Mouse (Mus musculus): ENCODE data around the gene Vgll1. TPM values are rescaled to one million over a fixed set of nuclear protein-coding genes. Genes with fewer than 3 reads are reported as not detected.

The Vgll1 gene
- polyA plus RNA-seq, 1 experiment from 2014 or later, result 0.22 TPM

GRCm38 (mm10) chrX:57103415-57103814 lies 15.5 kb downstream of the Vgll1 start:
- WGBS, result 88% methylated on average over 1 of the region's 1 CpGs
- H3K4me1 ChIP-seq (ENCODE audit: insufficient read depth), result no peaks in the 10 kb centered on the region
- H3K27ac ChIP-seq (ENCODE audit: low read depth), result no peak overlapping the region
- H3K9me3 ChIP-seq (ENCODE audit: low read depth, low read length), result no peaks in the 10 kb centered on the region
- TF ChIP-seq CTCF (IDR thresholded peaks at IDR 0.05; ENCODE audit: low read depth), result no peak
- no peak for ATAC-seq (ENCODE audit: insufficient read depth)
- H3K27me3 ChIP-seq (ENCODE audit: insufficient read depth, low read length), result no peaks in the 10 kb centered on the region
- no peak overlapping the region for H3K9ac ChIP-seq
- no peaks in the 10 kb centered on the region for H3K36me3 ChIP-seq (ENCODE audit: insufficient read depth)
- DNase-seq, result no peak
- H3K4me2 ChIP-seq, result no peak overlapping the region
- H3K4me3 ChIP-seq (ENCODE audit: low read depth, low read length), result no peak overlapping the region

GRCm38 (mm10) chrX:57106956-57107355 lies 19.1 kb downstream of the Vgll1 start:
- no peak overlapping the region for H3K4me3 ChIP-seq (ENCODE audit: low read depth, low read length)
- no peak for DNase-seq
- TF ChIP-seq CTCF (IDR thresholded peaks at IDR 0.05; ENCODE audit: low read depth), result no peak
- no peak overlapping the region for H3K27ac ChIP-seq (ENCODE audit: low read depth)
- no peaks in the 10 kb centered on the region for H3K9me3 ChIP-seq (ENCODE audit: low read depth, low read length)
- WGBS, result 80% methylated on average over 3 of the region's 3 CpGs
- H3K4me1 ChIP-seq (ENCODE audit: insufficient read depth), result no peaks in the 10 kb centered on the region
- no peaks in the 10 kb centered on the region for H3K27me3 ChIP-seq (ENCODE audit: insufficient read depth, low read length)
- H3K36me3 ChIP-seq (ENCODE audit: insufficient read depth), result no peaks in the 10 kb centered on the region
- H3K4me2 ChIP-seq, result no peak overlapping the region
- H3K9ac ChIP-seq, result no peak overlapping the region
- no peak for ATAC-seq (ENCODE audit: insufficient read depth)

GRCm38 (mm10) chrX:57118143-57118542 lies 30.2 kb downstream of the Vgll1 start:
- no peak for ATAC-seq (ENCODE audit: insufficient read depth)
- 67% methylated on average over 8 of the region's 8 CpGs for WGBS
- Histone ChIP-seq H3K4me3 (ENCODE audit: low read depth, low read length) (no peak overlapping the region), H3K27me3 (ENCODE audit: insufficient read depth, low read length) (no peaks in the 10 kb centered on the region), H3K9ac (no peak overlapping the region), H3K4me2 (no peak overlapping the region), H3K4me1 (ENCODE audit: insufficient read depth) (no peaks in the 10 kb centered on the region), H3K36me3 (ENCODE audit: insufficient read depth) (no peaks in the 10 kb centered on the region), H3K9me3 (ENCODE audit: low read depth, low read length) (no peaks in the 10 kb centered on the region), H3K27ac (ENCODE audit: low read depth) (no peak overlapping the region)
- TF ChIP-seq CTCF (IDR thresholded peaks at IDR 0.05; ENCODE audit: low read depth), result no peak; the same call in 1 of the 2 replicates
- DNase-seq, result no peak

- no peaks in the 10 kb centered on the region for H3K36me3 ChIP-seq (ENCODE audit: insufficient read depth)
- DNase-seq (peak; percentile 10), ATAC-seq (ENCODE audit: insufficient read depth) (no peak)
- no peak overlapping the region for H3K4me3 ChIP-seq (ENCODE audit: low read depth, low read length)
- H3K9ac ChIP-seq, result no peak overlapping the region
- no peaks in the 10 kb centered on the region for H3K9me3 ChIP-seq (ENCODE audit: low read depth, low read length)
- no peaks in the 10 kb centered on the region for H3K4me1 ChIP-seq (ENCODE audit: insufficient read depth)
- H3K27ac ChIP-seq (ENCODE audit: low read depth), result no peak overlapping the region
- H3K27me3 ChIP-seq (ENCODE audit: insufficient read depth, low read length), result no peaks in the 10 kb centered on the region
- TF ChIP-seq CTCF (IDR thresholded peaks at IDR 0.05; ENCODE audit: low read depth), result peak; percentile 22; the same call in 1 of the 2 replicates
- 63% methylated on average over 1 of the region's 1 CpGs for WGBS
- H3K4me2 ChIP-seq, result no peak overlapping the region
Observed at GRCm38 (mm10) chrX:57120768-57121167, 32.9 kb downstream of the Vgll1 start.

- Histone ChIP-seq H3K36me3 (ENCODE audit: insufficient read depth) (no peaks in the 10 kb centered on the region), H3K4me2 (no peak overlapping the region), H3K4me1 (ENCODE audit: insufficient read depth) (no peaks in the 10 kb centered on the region), H3K9me3 (ENCODE audit: low read depth, low read length) (no peaks in the 10 kb centered on the region), H3K27ac (ENCODE audit: low read depth) (no peak overlapping the region), H3K9ac (no peak overlapping the region), H3K27me3 (ENCODE audit: insufficient read depth, low read length) (no peaks in the 10 kb centered on the region), H3K4me3 (ENCODE audit: low read depth, low read length) (no peak overlapping the region)
- no peak for ATAC-seq (ENCODE audit: insufficient read depth)
- 17% methylated on average over 1 of the region's 1 CpGs for WGBS
- peak; percentile 1 for DNase-seq
- no peak for TF ChIP-seq CTCF (IDR thresholded peaks at IDR 0.05; ENCODE audit: low read depth)
Observed at GRCm38 (mm10) chrX:57130633-57131032, 42.7 kb downstream of the Vgll1 start.

- H3K9ac ChIP-seq, result no peak overlapping the region
- H3K27ac ChIP-seq (ENCODE audit: low read depth), result no peak overlapping the region
- no peaks in the 10 kb centered on the region for H3K4me1 ChIP-seq (ENCODE audit: insufficient read depth)
- no peaks in the 10 kb centered on the region for H3K27me3 ChIP-seq (ENCODE audit: insufficient read depth, low read length)
- no peak overlapping the region for H3K4me2 ChIP-seq
- no peaks in the 10 kb centered on the region for H3K9me3 ChIP-seq (ENCODE audit: low read depth, low read length)
- TF ChIP-seq CTCF (IDR thresholded peaks at IDR 0.05; ENCODE audit: low read depth), result no peak
- DNase-seq (no peak), ATAC-seq (ENCODE audit: insufficient read depth) (no peak)
- no peaks in the 10 kb centered on the region for H3K36me3 ChIP-seq (ENCODE audit: insufficient read depth)
- H3K4me3 ChIP-seq (ENCODE audit: low read depth, low read length), result no peak overlapping the region
Observed at GRCm38 (mm10) chrX:57137627-57138026, 49.7 kb downstream of the Vgll1 start.

- no peaks in the 10 kb centered on the region for H3K27me3 ChIP-seq (ENCODE audit: insufficient read depth, low read length)
- H3K9me3 ChIP-seq (ENCODE audit: low read depth, low read length), result no peaks in the 10 kb centered on the region
- no peaks in the 10 kb centered on the region for H3K36me3 ChIP-seq (ENCODE audit: insufficient read depth)
- no peak for TF ChIP-seq CTCF (IDR thresholded peaks at IDR 0.05; ENCODE audit: low read depth)
- no peak overlapping the region for H3K4me2 ChIP-seq
- no peaks in the 10 kb centered on the region for H3K4me1 ChIP-seq (ENCODE audit: insufficient read depth)
- ATAC-seq (ENCODE audit: insufficient read depth), result no peak
- 67% methylated on average over 1 of the region's 1 CpGs for WGBS
- no peak overlapping the region for H3K4me3 ChIP-seq (ENCODE audit: low read depth, low read length)
- H3K27ac ChIP-seq (ENCODE audit: low read depth), result no peak overlapping the region
- no peak for DNase-seq
- H3K9ac ChIP-seq, result no peak overlapping the region
Observed at GRCm38 (mm10) chrX:57153520-57153919, 65.6 kb downstream of the Vgll1 start.

Other genes with a start within 250 kb of the Vgll1 start
- gene Adgrg4, start 217.9 kb upstream of the Vgll1 start, polyA plus RNA-seq (2014; fragmentation: Nextera tagmentation; extraction: Ambion mirVana), result not detected in 2 replicates
- gene Brs3, start 45.0 kb upstream of the Vgll1 start, polyA plus RNA-seq (2014; fragmentation: Nextera tagmentation; extraction: Ambion mirVana), result not detected in 2 replicates
- gene Htatsf1, start 34.5 kb upstream of the Vgll1 start, polyA plus RNA-seq (2014; fragmentation: Nextera tagmentation; extraction: Ambion mirVana), result 75.0 and 77.5 TPM in 2 replicates
- gene Cd40lg, start 124.0 kb downstream of the Vgll1 start, polyA plus RNA-seq (2014; fragmentation: Nextera tagmentation; extraction: Ambion mirVana), result not detected in 2 replicates